25 mouse cellular contexts compared by ENCODE assay signal in genomic region chr13:59429369-59429768, GRCm38 (mm10).
DNase-seq lines count a peak whose midpoint lies in the region; ATAC-seq and TF ChIP-seq lines count a peak whose summit lies in the region.
"Had no signal": no experiment of that assay in that cellular context is flagged by ENCODE, and none has a peak within 500 bp of the region (broad histone marks: within the 10 kb centered on the region; RNA-seq: fewer than 3 reads in every experiment).

No protein-coding gene starts in this region.

- no peaks in the 10 kb centered on the region for H3K79me2 ChIP-seq in MEL (ENCODE audit: control insufficient read depth, insufficient read depth, low read length, poor library complexity)

- ATAC-seq in hematopoietic stem cell, adult 5-6 weeks (replicated peaks in 1 of 2; ENCODE audit: insufficient read depth in 1 of 2, low FRiP score in 2 of 2, low TSS enrichment in 1 of 2, low read depth in 1 of 2, poor library complexity in 2 of 2, severe bottlenecking in 2 of 2): peak; percentile 55 to 66; a peak in 3 of 4 replicates
- ATAC-seq in stomach, postnatal 0 days (ENCODE audit: low FRiP score, low TSS enrichment): no peak
- ATAC-seq: forebrain, embryonic 14.5 days; forebrain, postnatal 0 days; intestine, postnatal 0 days; Patski had no signal

- no peak overlapping the region for H3K4me3 ChIP-seq in heart, embryonic 10.5 days
- H3K4me3 ChIP-seq in MEL (ENCODE audit: control insufficient read depth in 1 of 2, insufficient read depth in 1 of 2, low read depth in 2 of 2, low read length in 2 of 2): no peak overlapping the region
- no peak overlapping the region for H3K4me3 ChIP-seq in stomach, postnatal 0 days (ENCODE audit: low read depth, low read length)
- H3K4me3 ChIP-seq: embryonic facial prominence, embryonic 12.5 days; embryonic facial prominence, embryonic 15.5 days; gastrocnemius, adult 2 months; heart, embryonic 13.5 days; hindbrain, embryonic 12.5 days; hindbrain, embryonic 15.5 days had no signal

- no peak for TF ChIP-seq POLR2A in MEL (IDR thresholded peaks at IDR 0.05; ENCODE audit: control insufficient read depth in 1 of 2, insufficient read depth in 1 of 2, low read depth in 1 of 2, low read length in 2 of 2, poor library complexity in 1 of 2)

- no peak for TF ChIP-seq RAD21 in MEL (IDR thresholded peaks at IDR 0.05; ENCODE audit: low read depth, low read length)

- peak; percentile 76 for DNase-seq in heart, adult 11 months
- DNase-seq in heart, embryonic 10.5 days (ENCODE audit: low spot score): no peak
- peak; percentile 71 for DNase-seq in 416B (ENCODE audit: low read depth)
- DNase-seq in MEL (ENCODE audit: low read depth, low spot score): peak; percentile 13
- no peak for DNase-seq in stomach, postnatal 0 days (ENCODE audit: low spot score)
- no peak for DNase-seq in layer of hippocampus, adult 8-10 months (ENCODE audit: low spot score in 2 of 2)
- DNase-seq in urinary bladder, postnatal 25 days (ENCODE audit: low spot score): no peak
- DNase-seq: adrenal gland, adult 2 months; cerebellum, adult 11-12 months; cerebellum, adult 8-10 months; cerebellum, postnatal 10 days; cerebellum, postnatal 36 days; forebrain, postnatal 0 days; gastrocnemius, adult 2 months; gastrocnemius, postnatal 14 days; heart, postnatal 4 days had no signal

- TF ChIP-seq EP300 in MEL (IDR thresholded peaks at IDR 0.05; ENCODE audit: low read depth in 1 of 2, low read length in 2 of 2): no peak
- TF ChIP-seq EP300 in stomach, postnatal 0 days (optimal IDR thresholded peaks at IDR 0.05): no peak

- H3K9me3 ChIP-seq in heart, embryonic 10.5 days: no peaks in the 10 kb centered on the region
- no peaks in the 10 kb centered on the region for H3K9me3 ChIP-seq in MEL (replicated peaks; ENCODE audit: insufficient read depth, low read length)
- H3K9me3 ChIP-seq in stomach, postnatal 0 days (ENCODE audit: control insufficient read depth, low read length): no peaks in the 10 kb centered on the region
- H3K9me3 ChIP-seq: embryonic facial prominence, embryonic 12.5 days; embryonic facial prominence, embryonic 15.5 days; heart, embryonic 13.5 days; hindbrain, embryonic 12.5 days; hindbrain, embryonic 15.5 days had no signal

- peaks cover 6% of the 10 kb centered on the region for H3K4me1 ChIP-seq in heart, embryonic 10.5 days
- H3K4me1 ChIP-seq in MEL (ENCODE audit: control insufficient read depth in 1 of 2, insufficient read depth in 2 of 2, low read length in 2 of 2): no peaks in the 10 kb centered on the region
- no peaks in the 10 kb centered on the region for H3K4me1 ChIP-seq in stomach, postnatal 0 days (replicated peaks; ENCODE audit: control insufficient read depth, insufficient read depth)

- no peak for TF ChIP-seq CTCF in MEL (IDR thresholded peaks at IDR 0.05 in 2 of 3, conservative IDR thresholded peaks at IDR 0.05 in 1 of 3; ENCODE audit: control insufficient read depth in 1 of 3, insufficient read depth in 1 of 3, low read depth in 2 of 3, low read length in 3 of 3, poor library complexity in 1 of 3, severe bottlenecking in 1 of 3)
- no peak for TF ChIP-seq CTCF in stomach, postnatal 0 days (IDR thresholded peaks at IDR 0.05; ENCODE audit: low read depth)

- WGBS in heart, embryonic 10.5 days: 89% methylated on average over 6 of the region's 6 CpGs
- 92% methylated on average over 6 of the region's 6 CpGs for WGBS in stomach, postnatal 0 days

- no peaks in the 10 kb centered on the region for H3K36me3 ChIP-seq in heart, embryonic 10.5 days
- no peaks in the 10 kb centered on the region for H3K36me3 ChIP-seq in MEL (ENCODE audit: control insufficient read depth in 1 of 2, insufficient read depth in 2 of 2, low read length in 2 of 2)
- H3K36me3 ChIP-seq in stomach, postnatal 0 days (ENCODE audit: control insufficient read depth, insufficient read depth, low read length): no peaks in the 10 kb centered on the region
- H3K36me3 ChIP-seq: embryonic facial prominence, embryonic 12.5 days; embryonic facial prominence, embryonic 15.5 days; heart, embryonic 13.5 days; hindbrain, embryonic 12.5 days; hindbrain, embryonic 15.5 days had no signal

- H3K27me3 ChIP-seq in heart, embryonic 10.5 days (ENCODE audit: insufficient read depth, poor library complexity, severe bottlenecking): no peaks in the 10 kb centered on the region
- H3K27me3 ChIP-seq in MEL (ENCODE audit: control insufficient read depth in 1 of 2, insufficient read depth in 2 of 2, low read length in 2 of 2): peaks cover 0 to 2% of the 10 kb centered on the region in 2 experiments; a peak in 1 of 4 replicates
- no peaks in the 10 kb centered on the region for H3K27me3 ChIP-seq in stomach, postnatal 0 days (ENCODE audit: control insufficient read depth, insufficient read depth, low read length)
- H3K27me3 ChIP-seq: embryonic facial prominence, embryonic 12.5 days; embryonic facial prominence, embryonic 15.5 days; heart, embryonic 13.5 days; hindbrain, embryonic 12.5 days; hindbrain, embryonic 15.5 days had no signal

- H3K4me2 ChIP-seq in stomach, postnatal 0 days (replicated peaks; ENCODE audit: low read depth): no peak overlapping the region
- H3K4me2 ChIP-seq: embryonic facial prominence, embryonic 12.5 days; embryonic facial prominence, embryonic 15.5 days; heart, embryonic 13.5 days; hindbrain, embryonic 12.5 days; hindbrain, embryonic 15.5 days had no signal

- no peak overlapping the region for H3K9ac ChIP-seq in MEL (ENCODE audit: control insufficient read depth, low read depth, low read length, poor library complexity, severe bottlenecking)
- H3K9ac ChIP-seq in stomach, postnatal 0 days (ENCODE audit: low read length): no peak overlapping the region
- H3K9ac ChIP-seq: embryonic facial prominence, embryonic 12.5 days; embryonic facial prominence, embryonic 15.5 days; forebrain, postnatal 0 days; heart, embryonic 13.5 days; hindbrain, embryonic 12.5 days; hindbrain, embryonic 15.5 days had no signal

- H3K27ac ChIP-seq in heart, embryonic 10.5 days: no peak overlapping the region
- H3K27ac ChIP-seq in MEL (ENCODE audit: control insufficient read depth, low read depth, low read length): no peak overlapping the region
- H3K27ac ChIP-seq in stomach, postnatal 0 days (replicated peaks): no peak overlapping the region
- H3K27ac ChIP-seq: embryonic facial prominence, embryonic 12.5 days; embryonic facial prominence, embryonic 15.5 days; gastrocnemius, adult 2 months; heart, embryonic 13.5 days; hindbrain, embryonic 12.5 days; hindbrain, embryonic 15.5 days had no signal

TF ChIP-seq in MEL, 35 proteins besides CTCF, POLR2A, EP300 and RAD21:
- no peak for TF ChIP-seq ELF1 (IDR thresholded peaks at IDR 0.05; ENCODE audit: low read depth, low read length)
- TF ChIP-seq NELFE (IDR thresholded peaks at IDR 0.05; ENCODE audit: low read depth, low read length): no peak
- TF ChIP-seq GABPA (IDR thresholded peaks at IDR 0.05; ENCODE audit: low read depth, low read length): no peak
- no peak for TF ChIP-seq NRF1 (IDR thresholded peaks at IDR 0.05; ENCODE audit: insufficient read depth, low read depth, low read length, poor library complexity, severe bottlenecking)
- no peak for TF ChIP-seq HCFC1 (IDR thresholded peaks at IDR 0.05; ENCODE audit: low read depth, low read length)
- no peak for TF ChIP-seq ZC3H11A (IDR thresholded peaks at IDR 0.05; ENCODE audit: low read depth, low read length)
- TF ChIP-seq POLR2AphosphoS5 (IDR thresholded peaks at IDR 0.05; ENCODE audit: borderline replicate concordance, low read depth, low read length): no peak
- TF ChIP-seq MEF2A (IDR thresholded peaks at IDR 0.05; ENCODE audit: extremely low read depth, insufficient replicate concordance, low read depth, low read length, poor library complexity, severe bottlenecking): no peak
- no peak for TF ChIP-seq UBTF (IDR thresholded peaks at IDR 0.05; ENCODE audit: borderline replicate concordance, insufficient read depth, low read depth, low read length)
- TF ChIP-seq MYC (IDR thresholded peaks at IDR 0.05; ENCODE audit: low read depth, low read length): no peak
- no peak for TF ChIP-seq BHLHE40 (IDR thresholded peaks at IDR 0.05; ENCODE audit: borderline replicate concordance, low read depth, low read length)
- TF ChIP-seq CHD2 (IDR thresholded peaks at IDR 0.05; ENCODE audit: low read length): no peak
- no peak for TF ChIP-seq GATA1 (IDR thresholded peaks at IDR 0.05; ENCODE audit: low read depth, low read length)
- no peak for TF ChIP-seq TBP (IDR thresholded peaks at IDR 0.05; ENCODE audit: low read depth, low read length)
- TF ChIP-seq USF1 (IDR thresholded peaks at IDR 0.05; ENCODE audit: low read depth, low read length): no peak
- TF ChIP-seq RCOR1 (IDR thresholded peaks at IDR 0.05; ENCODE audit: low read depth, low read length): no peak
- no peak for TF ChIP-seq POLR2AphosphoS2 (IDR thresholded peaks at IDR 0.05; ENCODE audit: low read length)
- TF ChIP-seq TAL1 (IDR thresholded peaks at IDR 0.05; ENCODE audit: low read length): no peak
- no peak for TF ChIP-seq E2F4 (IDR thresholded peaks at IDR 0.05; ENCODE audit: borderline replicate concordance, low read depth, low read length)

Comparison
In these comparisons a context has a peak if more than half of its experiments do, and no peak if none do; other contexts are left out.
1. DNase-seq: peak in heart, adult 11 months (single experiment), 416B (single experiment) and MEL (single experiment); none in heart, embryonic 10.5 days (single experiment), stomach, postnatal 0 days (single experiment), layer of hippocampus, adult 8-10 months (0 of 2) and urinary bladder, postnatal 25 days (single experiment).